Mouse (Mus musculus) macrophage (primary cell): ENCODE data around the gene Ms4a6b. TPM values are rescaled to one million over a fixed set of nuclear protein-coding genes. Genes with fewer than 3 reads are reported as not detected.
"Not testable (repeated sequence)": the region's sequence is repeated elsewhere in the genome, so short reads cannot be mapped to it uniquely, and the experiment has no call there.

Experiments used
- H3K27ac ChIP-seq: fragments of 350-480 bp; formaldehyde crosslinking; 2 replicates; pipeline ENCODE4 v1.9.0; 2021
- H3K36me3 ChIP-seq: fragments of 350-480 bp; formaldehyde crosslinking; 2 replicates; pipeline ENCODE4 v1.9.0; 2021; ENCODE audit errors: inconsistent target
- H3K4me3 ChIP-seq: fragments of 350-480 bp; formaldehyde crosslinking; 2 replicates; pipeline ENCODE4 v1.9.0; 2021; ENCODE audit errors: inconsistent target
- H3K79me2 ChIP-seq: fragments of 350-480 bp; formaldehyde crosslinking; 2 replicates; pipeline ENCODE4 v1.9.0; 2021; ENCODE audit errors: inconsistent target
- WGBS: methylation state at CpG from one replicate; pipeline ENCODE4 v1.1.7; 2026; ENCODE audit warnings: inconsistent platforms; ENCODE audit not compliant: missing documents; 5-methylcytosine and 5-hydroxymethylcytosine counted together
- polyA plus RNA-seq: library from polyadenylated mRNA; stranded (reverse); fragments of 250-400 nt; gene quantifications from 3 replicates; pipeline ENCODE4 v1.2.4, GENCODE M21; 2018; ENCODE audit warnings: inconsistent platforms

Ms4a6b gene
- polyA plus RNA-seq, 1 experiment from 2014 or later, result 182 TPM

DNA sequence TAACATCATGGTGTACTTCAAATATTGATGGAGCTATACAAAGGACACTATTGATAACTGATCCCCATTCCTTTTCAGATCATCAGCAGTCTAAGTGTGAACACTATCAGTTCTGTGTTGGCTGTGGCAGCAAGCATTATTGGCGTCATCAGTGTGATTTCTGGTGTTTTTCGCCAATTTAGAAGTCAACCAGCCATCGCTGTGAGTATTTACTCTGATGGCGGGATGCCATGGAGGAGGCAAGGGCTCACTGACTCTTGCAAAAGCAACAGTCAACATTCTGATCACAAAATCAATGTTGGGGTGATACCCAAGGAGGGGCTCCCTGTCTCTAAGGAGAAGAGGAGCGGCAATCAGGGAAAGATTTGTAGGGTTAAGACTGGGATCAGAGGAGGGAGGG is 38.4 kb downstream of the Ms4a6b start:
- Histone ChIP-seq H3K27ac (no peak overlapping the region), H3K4me3 (no peak overlapping the region), H3K36me3 (no peaks in the 10 kb centered on the region), H3K79me2 (no peaks in the 10 kb centered on the region; the same call in 1 of the 2 replicates)
- 95% methylated on average over 5 of the region's 5 CpGs for WGBS

DNA sequence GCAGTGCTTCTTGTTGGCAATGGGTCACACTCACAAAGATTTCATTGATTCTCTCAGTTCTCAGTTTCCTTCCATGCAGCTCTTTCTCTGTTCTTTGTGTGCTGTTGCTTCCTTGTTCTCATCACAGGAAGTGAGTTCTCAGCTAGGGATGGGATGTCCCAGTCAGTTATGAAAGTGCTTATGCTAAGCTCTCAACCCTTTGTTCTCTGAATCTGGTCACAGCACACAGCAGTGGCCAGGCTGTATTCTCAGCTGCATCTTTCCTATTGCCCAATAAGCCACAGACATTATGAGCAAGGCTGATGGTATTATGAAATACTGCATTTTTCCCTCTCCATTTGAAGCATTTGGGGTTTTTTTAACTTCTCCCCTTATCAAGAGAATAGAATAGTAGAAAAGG is 43.2 kb downstream of the Ms4a6b start:
- H3K36me3 ChIP-seq, H3K79me2 ChIP-seq: not testable (repeated sequence)
- Histone ChIP-seq H3K27ac (peak overlapping the region; percentile 64), H3K4me3 (peak overlapping the region; percentile 8; the same call in 1 of the 2 replicates)

DNA sequence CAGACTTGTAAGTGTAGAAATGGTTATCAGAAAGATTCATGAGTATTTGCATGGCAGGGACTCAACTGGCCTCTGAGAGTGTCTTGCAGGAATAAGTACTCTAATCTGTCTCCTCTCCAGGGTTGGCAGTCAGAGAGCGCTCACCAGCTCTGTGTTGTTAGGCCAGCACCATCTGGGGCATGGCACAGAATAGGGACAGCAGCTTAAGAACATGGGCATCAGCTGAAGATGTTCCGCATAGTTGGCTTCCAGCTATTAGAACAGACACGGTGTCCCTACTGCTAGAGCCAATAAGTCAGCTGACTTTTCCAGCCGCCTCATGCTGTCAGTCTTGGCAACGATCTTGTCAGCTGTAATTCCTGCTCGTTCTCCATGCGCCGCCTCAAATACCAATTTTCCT is 58.7 kb downstream of the Ms4a6b start:
- no peak overlapping the region for H3K27ac ChIP-seq
- H3K36me3 ChIP-seq, result no peaks in the 10 kb centered on the region
- 92% methylated on average over 8 of the region's 8 CpGs for WGBS
- H3K79me2 ChIP-seq, result no peaks in the 10 kb centered on the region
- no peak overlapping the region for H3K4me3 ChIP-seq

Other genes starting within 250 kb of the Ms4a6b start
- gene Ms4a5, start 232.6 kb upstream of the Ms4a6b start, polyA plus RNA-seq, result not detected in 3 replicates
- 36.7 to 102 TPM (median 69.8 TPM) in 3 replicates for gene Ms4a14, start 202.1 kb upstream of the Ms4a6b start, polyA plus RNA-seq
- gene Ms4a7, start 180.4 kb upstream of the Ms4a6b start, polyA plus RNA-seq, result 1,229 to 1,780 TPM (median 1,290 TPM) in 3 replicates
- gene Ms4a4a, start 141.0 kb upstream of the Ms4a6b start, polyA plus RNA-seq, result 260 to 797 TPM (median 552 TPM) in 3 replicates
- 43.4 to 183 TPM (median 71.1 TPM) in 3 replicates for gene Ms4a4c, start 111.7 kb upstream of the Ms4a6b start, polyA plus RNA-seq
- gene Ms4a4b, start 73.0 kb upstream of the Ms4a6b start, polyA plus RNA-seq, result 2.1 to 3.8 TPM (median 3.0 TPM) in 3 replicates
- gene Ms4a6c, start 47.1 kb upstream of the Ms4a6b start, polyA plus RNA-seq, result 546 to 786 TPM (median 561 TPM) in 3 replicates
- 0.80 to 5.0 TPM (median 2.0 TPM) in 3 replicates for gene Gm8369, start 30.6 kb upstream of the Ms4a6b start, polyA plus RNA-seq
- gene Ms4a4d, start 20.3 kb downstream of the Ms4a6b start, polyA plus RNA-seq, result not detected in 3 replicates
- 381 to 505 TPM (median 445 TPM) in 3 replicates for gene Ms4a6d, start 88.3 kb downstream of the Ms4a6b start, polyA plus RNA-seq
- 0.27 TPM in 1 of 3 replicates, not detected in the others for gene Ms4a2, start 107.2 kb downstream of the Ms4a6b start, polyA plus RNA-seq
- gene Ms4a3, start 124.3 kb downstream of the Ms4a6b start, polyA plus RNA-seq, result 0.79 TPM in 1 of 3 replicates, not detected in the others
- not detected in 3 replicates for gene Oosp2, start 144.0 kb downstream of the Ms4a6b start, polyA plus RNA-seq
- not detected in 3 replicates for gene Oosp1, start 174.6 kb downstream of the Ms4a6b start, polyA plus RNA-seq
- not detected in 3 replicates for gene Oosp3, start 180.5 kb downstream of the Ms4a6b start, polyA plus RNA-seq
- gene Gif, start 231.0 kb downstream of the Ms4a6b start, polyA plus RNA-seq, result not detected in 3 replicates